Mouse (Mus musculus): Measurements from ENCODE around the gene Rnf213.

GRCm38 (mm10) chr11:119404627-119405026, 11.7 kb downstream of the Rnf213 start:
- TF ChIP-seq POLR2A (IDR thresholded peaks at IDR 0.05; ENCODE audit: borderline replicate concordance, extremely low read depth, insufficient read depth, insufficient read length, poor library complexity, severe bottlenecking) (no peak), CTCF (IDR thresholded peaks at IDR 0.05; ENCODE audit: borderline replicate concordance, extremely low read depth, insufficient read depth, insufficient read length) (peak; percentile 65; the same call in 1 of the 2 replicates)
